Mouse (Mus musculus): ENCODE data around the gene Serpina3m. TPM values are rescaled to one million over a fixed set of nuclear protein-coding genes. Genes with fewer than 3 reads are reported as not detected.
A peak's percentile ranks its signal among the peaks of the same experiment; 100 is the strongest.
"Not testable (repeated sequence)": the region's sequence is repeated elsewhere in the genome, so short reads cannot be mapped to it uniquely, and the experiment has no call there.

The Serpina3m gene
- polyA plus RNA-seq (2014; fragmentation: Nextera tagmentation; extraction: Ambion mirVana), result not detected in 2 replicates

GRCm38 (mm10) chr12:104338226-104338625 lies at the start of gene Serpina3m, which contains the start of gene Serpina3k:
Serpina3m (plus strand) TSS chr12:104338486.
Serpina3k (plus strand) TSS chr12:104338486.
- not testable (repeated sequence) for H3K9ac ChIP-seq; H3K9me3 ChIP-seq (ENCODE audit: low read depth, low read length); H3K36me3 ChIP-seq (ENCODE audit: insufficient read depth); H3K4me2 ChIP-seq; H3K4me3 ChIP-seq (ENCODE audit: low read depth, low read length); H3K27me3 ChIP-seq (ENCODE audit: insufficient read depth, low read length); H3K27ac ChIP-seq (ENCODE audit: low read depth); H3K4me1 ChIP-seq (ENCODE audit: insufficient read depth); DNase-seq; ATAC-seq (ENCODE audit: insufficient read depth)
- WGBS, result 75% methylated on average over 3 of the region's 3 CpGs

DNA sequence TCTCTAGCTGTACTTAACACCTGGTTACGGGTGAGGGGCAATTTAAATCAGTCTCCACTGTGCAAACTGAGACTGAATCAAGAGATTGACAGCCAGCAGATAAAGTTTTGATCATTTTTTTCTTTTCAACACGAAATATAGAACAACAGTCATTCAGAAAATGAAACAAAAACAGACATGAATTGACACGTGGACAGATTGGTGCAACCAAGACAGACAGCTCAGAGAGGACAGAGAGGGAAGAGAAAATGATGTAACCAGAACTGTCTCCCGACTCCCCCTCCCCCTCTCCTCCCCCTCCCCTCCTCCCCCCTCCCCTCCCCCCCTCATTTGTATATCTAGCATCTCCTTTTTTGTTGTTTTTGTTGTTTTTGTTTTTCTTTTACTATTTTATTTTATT lies 48.4 kb upstream of the Serpina3m start:
- Histone ChIP-seq H3K4me2 (no peak overlapping the region), H3K27me3 (ENCODE audit: insufficient read depth, low read length) (no peaks in the 10 kb centered on the region), H3K27ac (ENCODE audit: low read depth) (no peak overlapping the region), H3K4me1 (ENCODE audit: insufficient read depth) (no peaks in the 10 kb centered on the region), H3K9me3 (ENCODE audit: low read depth, low read length) (no peaks in the 10 kb centered on the region; the same call in 1 of the 2 replicates), H3K36me3 (ENCODE audit: insufficient read depth) (no peaks in the 10 kb centered on the region), H3K4me3 (ENCODE audit: low read depth, low read length) (no peak overlapping the region), H3K9ac (no peak overlapping the region)
- no peak for DNase-seq
- 32% methylated on average over 4 of the region's 4 CpGs for WGBS
- ATAC-seq (ENCODE audit: insufficient read depth), result no peak
- TF ChIP-seq CTCF (IDR thresholded peaks at IDR 0.05; ENCODE audit: low read depth), result no peak

DNA sequence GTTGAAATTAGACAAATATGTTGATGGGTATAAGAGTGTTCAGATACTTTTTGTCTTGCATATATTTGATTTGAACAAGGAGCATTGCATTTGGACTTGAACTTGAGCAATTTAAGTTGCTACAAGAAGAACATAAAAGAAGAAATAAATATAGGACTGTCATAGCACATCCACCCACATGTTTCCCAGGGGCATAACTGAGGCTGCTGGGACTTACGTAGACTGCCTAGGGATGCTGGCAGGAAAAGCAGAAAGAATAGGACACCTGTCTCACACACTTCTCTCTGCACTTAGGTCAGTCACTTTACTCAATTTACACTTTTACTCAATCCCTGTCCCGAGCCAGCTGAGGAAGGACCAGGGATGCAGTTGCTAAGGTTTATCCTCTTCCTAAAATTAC lies 44.3 kb upstream of the Serpina3m start:
- TF ChIP-seq CTCF (IDR thresholded peaks at IDR 0.05; ENCODE audit: low read depth), result no peak
- Histone ChIP-seq H3K9ac (no peak overlapping the region), H3K27me3 (ENCODE audit: insufficient read depth, low read length) (no peaks in the 10 kb centered on the region), H3K4me2 (no peak overlapping the region), H3K4me3 (ENCODE audit: low read depth, low read length) (no peak overlapping the region), H3K36me3 (ENCODE audit: insufficient read depth) (no peaks in the 10 kb centered on the region), H3K4me1 (ENCODE audit: insufficient read depth) (no peaks in the 10 kb centered on the region), H3K9me3 (ENCODE audit: low read depth, low read length) (no peaks in the 10 kb centered on the region), H3K27ac (ENCODE audit: low read depth) (no peak overlapping the region)
- 76% methylated on average over 2 of the region's 2 CpGs for WGBS
- DNase-seq (no peak), ATAC-seq (ENCODE audit: insufficient read depth) (no peak)

DNA sequence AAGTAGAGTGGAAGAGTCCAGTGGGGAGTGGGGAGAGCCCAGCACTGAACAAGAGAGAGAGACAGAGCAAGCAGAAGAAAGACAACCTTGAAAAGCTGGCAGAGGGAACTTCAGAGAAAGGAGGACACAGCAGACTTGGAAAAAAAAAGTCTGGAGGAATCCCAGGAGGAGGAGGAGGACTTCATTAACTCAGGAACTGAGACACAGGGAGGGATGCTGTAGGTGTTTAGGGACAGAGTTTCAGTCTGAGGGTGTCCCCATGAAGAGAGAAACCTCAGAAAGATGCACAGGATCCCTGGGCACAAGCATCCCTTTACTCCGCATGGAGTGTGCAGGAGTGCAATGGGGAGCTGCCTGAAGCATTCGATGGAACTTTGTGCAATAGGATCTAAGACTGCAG lies 40.2 kb upstream of the Serpina3m start:
- DNase-seq (no peak), ATAC-seq (ENCODE audit: insufficient read depth) (no peak)
- Histone ChIP-seq H3K27me3 (ENCODE audit: insufficient read depth, low read length) (no peaks in the 10 kb centered on the region), H3K4me1 (ENCODE audit: insufficient read depth) (no peaks in the 10 kb centered on the region), H3K27ac (ENCODE audit: low read depth) (no peak overlapping the region), H3K4me3 (ENCODE audit: low read depth, low read length) (no peak overlapping the region), H3K9me3 (ENCODE audit: low read depth, low read length) (no peaks in the 10 kb centered on the region), H3K9ac (no peak overlapping the region), H3K36me3 (ENCODE audit: insufficient read depth) (no peaks in the 10 kb centered on the region), H3K4me2 (no peak overlapping the region)
- TF ChIP-seq CTCF (IDR thresholded peaks at IDR 0.05; ENCODE audit: low read depth), result no peak
- 86% methylated on average over 2 of the region's 2 CpGs for WGBS

- Histone ChIP-seq H3K4me1 (ENCODE audit: insufficient read depth) (no peaks in the 10 kb centered on the region), H3K4me2 (no peak overlapping the region), H3K9me3 (ENCODE audit: low read depth, low read length) (no peaks in the 10 kb centered on the region), H3K36me3 (ENCODE audit: insufficient read depth) (no peaks in the 10 kb centered on the region), H3K27ac (ENCODE audit: low read depth) (no peak overlapping the region), H3K4me3 (ENCODE audit: low read depth, low read length) (no peak overlapping the region), H3K27me3 (ENCODE audit: insufficient read depth, low read length) (no peaks in the 10 kb centered on the region), H3K9ac (no peak overlapping the region)
- WGBS, result 82% methylated on average over 4 of the region's 4 CpGs
- DNase-seq (no peak), ATAC-seq (ENCODE audit: insufficient read depth) (no peak)
- no peak for TF ChIP-seq CTCF (IDR thresholded peaks at IDR 0.05; ENCODE audit: low read depth)
These were observed 32.3 kb upstream of the Serpina3m start for GRCm38 (mm10) chr12:104305991-104306390.

- Histone ChIP-seq H3K9ac (no peak within 1 kb of the TSS), H3K4me1 (ENCODE audit: insufficient read depth) (no peaks in the 10 kb centered on the region), H3K27me3 (ENCODE audit: insufficient read depth, low read length) (no peaks in the 10 kb centered on the region), H3K4me2 (no peak within 1 kb of the TSS), H3K4me3 (ENCODE audit: low read depth, low read length) (no peak within 1 kb of the TSS), H3K9me3 (ENCODE audit: low read depth, low read length) (no peaks in the 10 kb centered on the region), H3K27ac (ENCODE audit: low read depth) (no peak within 1 kb of the TSS), H3K36me3 (ENCODE audit: insufficient read depth) (no peaks in the 10 kb centered on the region)
- no peak for TF ChIP-seq CTCF (IDR thresholded peaks at IDR 0.05; ENCODE audit: low read depth)
- WGBS, result 86% methylated on average over 1 of the region's 1 CpGs
- ATAC-seq (ENCODE audit: insufficient read depth) (no peak), DNase-seq (no peak)
These were observed 24.0 kb upstream of the Serpina3m start, which contains the start of gene Serpina3j for GRCm38 (mm10) chr12:104314253-104314652. Serpina3j (plus strand) TSS chr12:104314553.

GRCm38 (mm10) chr12:104322454-104322853 lies 15.8 kb upstream of the Serpina3m start:
- Histone ChIP-seq H3K27me3 (ENCODE audit: insufficient read depth, low read length) (no peaks in the 10 kb centered on the region), H3K36me3 (ENCODE audit: insufficient read depth) (no peaks in the 10 kb centered on the region), H3K27ac (ENCODE audit: low read depth) (no peak overlapping the region), H3K4me2 (no peak overlapping the region), H3K9me3 (ENCODE audit: low read depth, low read length) (no peaks in the 10 kb centered on the region), H3K9ac (no peak overlapping the region), H3K4me3 (ENCODE audit: low read depth, low read length) (no peak overlapping the region), H3K4me1 (ENCODE audit: insufficient read depth) (no peaks in the 10 kb centered on the region)
- TF ChIP-seq CTCF (IDR thresholded peaks at IDR 0.05; ENCODE audit: low read depth), result no peak
- ATAC-seq (ENCODE audit: insufficient read depth) (peak; percentile 95), DNase-seq (peak; percentile 76)
- 35% methylated on average over 1 of the region's 1 CpGs for WGBS

GRCm38 (mm10) chr12:104331701-104332100 lies 6.6 kb upstream of the Serpina3m start:
- H3K9me3 ChIP-seq (ENCODE audit: low read depth, low read length), result no peaks in the 10 kb centered on the region
- DNase-seq (no peak), ATAC-seq (ENCODE audit: insufficient read depth) (no peak)
- 41% methylated on average over 1 of the region's 1 CpGs for WGBS
- no peaks in the 10 kb centered on the region for H3K4me1 ChIP-seq (ENCODE audit: insufficient read depth)
- H3K4me3 ChIP-seq (ENCODE audit: low read depth, low read length), result no peak overlapping the region
- H3K27me3 ChIP-seq (ENCODE audit: insufficient read depth, low read length), result no peaks in the 10 kb centered on the region
- no peak overlapping the region for H3K4me2 ChIP-seq
- TF ChIP-seq CTCF (IDR thresholded peaks at IDR 0.05; ENCODE audit: low read depth), result no peak
- no peak overlapping the region for H3K9ac ChIP-seq
- H3K36me3 ChIP-seq (ENCODE audit: insufficient read depth), result no peaks in the 10 kb centered on the region
- H3K27ac ChIP-seq (ENCODE audit: low read depth), result no peak overlapping the region

DNA sequence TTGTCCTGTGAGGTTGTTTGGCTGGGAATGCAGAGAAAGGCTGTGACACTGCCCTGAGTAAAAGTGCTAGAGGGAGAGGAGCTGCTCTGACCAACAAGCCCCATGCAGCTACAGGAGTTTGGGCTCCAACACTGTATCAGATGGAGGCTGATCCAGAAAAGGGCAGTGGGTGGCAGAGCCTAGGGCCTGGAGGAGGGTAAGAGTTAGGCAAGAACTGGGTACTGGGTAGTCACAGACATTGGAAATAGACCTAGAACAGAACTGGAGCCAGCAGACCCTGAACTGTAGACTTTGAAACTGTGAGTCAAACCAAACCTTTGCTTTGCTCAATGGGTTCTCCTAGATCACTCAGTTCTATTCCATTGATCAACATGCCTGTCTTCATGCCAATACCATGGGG lies 1.4 kb upstream of the Serpina3m start:
- H3K9ac ChIP-seq; H3K36me3 ChIP-seq (ENCODE audit: insufficient read depth); H3K27ac ChIP-seq (ENCODE audit: low read depth); H3K9me3 ChIP-seq (ENCODE audit: low read depth, low read length); H3K4me1 ChIP-seq (ENCODE audit: insufficient read depth); H3K27me3 ChIP-seq (ENCODE audit: insufficient read depth, low read length); H3K4me2 ChIP-seq; H3K4me3 ChIP-seq (ENCODE audit: low read depth, low read length); DNase-seq; ATAC-seq (ENCODE audit: insufficient read depth): not testable (repeated sequence)

Data from lung, embryonic 14.5 days (tissue).